Mouse (Mus musculus): ENCODE data around the gene Nek7.

DNA sequence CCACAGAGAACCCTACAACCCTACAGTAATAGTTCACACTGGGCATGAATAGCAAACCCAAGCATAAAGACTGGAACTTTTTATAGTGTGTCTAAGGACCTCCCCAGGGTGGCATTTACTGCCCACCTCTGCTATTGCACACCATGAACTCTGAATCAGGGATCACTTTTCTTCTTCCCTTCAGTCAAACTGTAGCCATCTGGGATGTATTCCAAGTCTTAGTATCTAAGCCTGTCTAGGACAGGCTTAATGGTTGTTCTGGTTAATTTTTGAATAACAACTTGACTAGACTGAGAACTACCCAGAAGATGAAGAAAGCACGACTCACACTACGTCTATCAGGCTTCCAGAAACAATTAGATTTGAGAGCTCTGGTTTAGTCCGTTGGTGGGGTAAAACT is 8.5 kb upstream of the Nek7 start:
- TF ChIP-seq POLR2A (IDR thresholded peaks at IDR 0.05; ENCODE audit: borderline replicate concordance, insufficient read depth, low read length) (no peak), CTCF (IDR thresholded peaks at IDR 0.05; ENCODE audit: borderline replicate concordance, insufficient read depth, low read depth, low read length) (no peak)
